Mouse (Mus musculus): ENCODE measurements around the gene Hmx1.

Hmx1 gene

DNA sequence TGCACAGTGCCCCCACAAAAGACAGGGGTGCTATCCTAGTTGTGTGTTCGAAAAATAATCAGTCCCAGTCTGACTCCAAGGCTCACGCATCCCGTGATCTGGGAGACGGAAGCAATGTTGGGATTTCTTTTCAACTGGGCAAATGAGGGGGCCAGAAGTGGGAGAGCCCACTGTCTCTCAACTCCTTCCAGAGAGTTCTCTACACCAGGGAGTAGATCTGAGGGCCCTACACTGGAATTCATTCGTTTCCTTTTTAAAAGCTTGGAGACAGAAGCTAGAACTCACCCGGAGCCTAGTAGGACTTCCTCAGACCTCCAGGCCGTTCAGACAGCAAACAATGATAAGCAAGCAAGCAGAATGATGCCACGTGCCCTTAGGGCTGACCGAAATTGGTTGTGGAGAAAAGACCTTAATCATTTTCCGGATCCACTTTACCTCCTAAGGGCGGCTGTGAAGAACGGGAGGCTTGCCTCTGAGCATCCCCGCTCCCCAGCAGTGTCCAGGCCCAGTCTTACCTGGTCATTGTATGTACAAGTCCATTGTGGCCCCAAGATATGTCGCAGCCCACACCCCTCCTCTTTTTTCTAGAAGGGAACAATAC lies 9.5 kb downstream of the Hmx1 start:
- no peak for DNase-seq

- no peak for DNase-seq
Measured at GRCm38 (mm10) chr5:35399061-35399460, 10.2 kb downstream of the Hmx1 start.

DNA sequence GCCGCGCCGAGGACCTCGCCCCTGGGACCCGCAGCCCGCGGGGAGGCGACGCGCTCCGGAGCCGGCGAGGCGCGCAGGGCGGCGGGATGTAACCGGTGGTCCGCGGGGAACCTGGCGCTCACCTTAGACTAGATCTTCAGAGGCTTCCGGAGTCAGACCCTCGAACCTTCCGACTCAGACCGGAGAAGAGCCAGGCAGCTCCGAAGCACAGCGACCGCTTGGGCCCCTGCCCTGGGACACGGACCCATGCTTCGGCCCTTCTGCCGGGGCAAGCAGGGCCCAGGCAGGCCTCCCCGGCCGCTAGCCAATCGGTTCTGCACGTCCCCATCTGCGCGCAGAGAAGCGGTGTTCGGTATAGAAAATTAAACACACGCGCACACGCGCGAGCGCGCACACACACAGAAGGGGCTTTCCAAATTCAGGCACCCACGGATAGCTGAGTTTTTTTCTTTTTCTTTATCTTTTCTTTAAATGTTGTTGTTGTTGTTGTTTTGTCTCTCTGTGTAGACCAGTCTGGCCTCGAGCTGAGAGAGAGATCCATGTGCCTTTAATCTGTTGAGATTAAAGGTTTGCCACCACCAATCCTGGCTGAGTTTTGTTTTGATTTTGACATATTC lies 10.9 kb downstream of the Hmx1 start:
- DNase-seq, result no peak

DNA sequence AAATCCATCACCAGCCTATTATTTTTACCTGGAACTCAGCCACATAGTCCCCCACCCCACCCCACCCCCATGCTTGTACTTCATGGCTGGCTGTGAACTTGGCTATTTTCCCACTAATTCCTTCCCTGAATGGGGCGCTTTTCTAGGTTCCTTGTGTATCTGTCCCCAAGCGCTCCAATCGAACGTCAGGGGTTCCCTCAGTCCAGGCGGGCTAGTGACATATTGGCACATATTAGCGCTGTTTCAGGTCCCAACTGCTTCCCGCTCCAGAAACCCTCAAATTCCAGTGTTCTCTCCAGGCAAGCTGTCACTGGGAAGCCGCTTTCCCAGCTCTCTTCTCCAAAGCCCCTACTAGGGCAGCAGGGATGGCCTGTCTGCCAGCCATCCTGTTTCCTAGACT lies 12.3 kb downstream of the Hmx1 start:
- DNase-seq, result no peak

- no peak for DNase-seq
Measured at GRCm38 (mm10) chr5:35407411-35407930, 18.6 kb downstream of the Hmx1 start.

GRCm38 (mm10) chr5:35411028-35411427 lies 22.1 kb downstream of the Hmx1 start:
- no peak for DNase-seq

DNA sequence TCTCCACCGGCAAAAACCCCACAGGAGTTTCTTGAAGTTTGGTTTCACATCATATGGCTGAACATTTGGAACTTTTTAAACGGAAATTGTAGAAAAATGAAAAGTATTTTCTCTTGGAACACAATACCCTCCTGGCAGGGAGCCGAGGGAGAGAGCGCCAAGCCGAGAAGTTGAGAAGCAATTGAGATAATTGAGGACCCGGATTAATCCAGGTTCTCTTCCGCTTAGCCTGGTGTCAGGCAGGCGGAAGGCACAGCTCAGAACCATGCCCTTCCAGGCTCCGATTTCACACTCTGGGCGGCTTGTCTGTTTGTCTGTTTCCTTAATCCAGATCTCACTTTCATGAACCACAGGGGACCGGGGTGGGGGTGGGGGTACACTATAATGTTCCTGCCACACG lies 23.9 kb downstream of the Hmx1 start:
- DNase-seq, result no peak

GRCm38 (mm10) chr5:35417707-35418106 lies 28.8 kb downstream of the Hmx1 start:
- no peak for DNase-seq

DNA sequence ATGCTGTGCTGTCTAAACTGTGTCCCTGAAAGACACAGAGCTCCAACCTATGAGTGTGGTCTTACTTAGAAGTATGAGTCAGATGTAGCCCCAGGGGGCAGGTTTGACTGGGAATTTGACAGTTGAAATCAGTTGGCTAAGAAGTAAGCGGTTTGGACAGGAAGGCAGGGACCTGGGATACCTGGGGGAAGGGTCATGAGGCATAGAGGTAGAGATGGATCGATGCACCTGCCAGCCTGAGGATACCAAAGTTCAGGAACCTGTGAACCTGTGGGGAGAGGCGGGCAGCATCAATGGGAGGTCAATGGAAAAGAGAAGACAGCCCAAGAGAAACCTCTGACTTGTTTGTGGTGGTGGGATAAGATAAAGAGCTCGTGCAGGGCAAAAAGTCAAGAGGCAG lies 32.7 kb downstream of the Hmx1 start:
- no peak for DNase-seq

GRCm38 (mm10) chr5:35425218-35425617 lies 36.3 kb downstream of the Hmx1 start:
- DNase-seq, result no peak

GRCm38 (mm10) chr5:35427901-35428300 lies 39.0 kb downstream of the Hmx1 start:
- DNase-seq, result no peak

DNA sequence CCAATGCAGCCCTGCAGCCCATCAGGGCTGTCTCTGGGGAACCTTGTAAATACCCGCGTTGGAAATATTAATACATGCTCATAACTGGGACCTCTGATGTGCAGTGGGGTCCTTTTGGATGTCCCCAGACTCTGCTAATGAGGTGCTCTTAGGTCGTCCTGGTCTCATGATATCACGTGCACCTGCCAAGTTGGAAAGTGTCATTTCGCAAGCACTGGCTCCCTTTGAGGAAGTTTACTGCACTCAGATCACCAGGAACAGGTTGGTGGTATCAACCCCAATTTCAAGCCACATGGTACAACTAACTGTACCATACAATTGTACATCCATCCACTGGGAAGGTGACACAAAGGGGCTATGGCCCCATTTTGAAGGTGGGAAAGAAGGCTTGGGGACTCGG lies 39.5 kb downstream of the Hmx1 start:
- no peak for DNase-seq

DNA sequence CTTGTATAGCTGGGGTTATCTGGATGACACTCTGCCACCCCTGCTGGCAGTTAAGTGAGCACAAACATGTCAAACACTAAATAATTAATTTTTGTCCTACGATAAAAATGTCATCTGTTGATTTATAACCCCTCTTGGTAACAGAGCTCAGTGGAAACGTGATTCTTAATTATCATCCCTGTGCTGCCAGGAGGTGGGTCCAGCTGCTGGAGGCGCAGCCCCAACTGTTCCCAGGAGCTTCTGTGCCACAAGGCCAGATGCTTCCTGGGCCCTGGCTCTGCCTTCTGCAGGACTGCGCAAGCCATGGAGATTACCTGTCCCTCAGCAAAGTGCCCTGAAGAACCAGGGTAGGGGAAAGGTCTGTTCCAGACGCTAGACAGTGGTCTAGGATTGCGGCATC lies 43.2 kb downstream of the Hmx1 start:
- no peak for DNase-seq

GRCm38 (mm10) chr5:35434038-35434437 lies 45.1 kb downstream of the Hmx1 start:
- DNase-seq, result no peak

DNA sequence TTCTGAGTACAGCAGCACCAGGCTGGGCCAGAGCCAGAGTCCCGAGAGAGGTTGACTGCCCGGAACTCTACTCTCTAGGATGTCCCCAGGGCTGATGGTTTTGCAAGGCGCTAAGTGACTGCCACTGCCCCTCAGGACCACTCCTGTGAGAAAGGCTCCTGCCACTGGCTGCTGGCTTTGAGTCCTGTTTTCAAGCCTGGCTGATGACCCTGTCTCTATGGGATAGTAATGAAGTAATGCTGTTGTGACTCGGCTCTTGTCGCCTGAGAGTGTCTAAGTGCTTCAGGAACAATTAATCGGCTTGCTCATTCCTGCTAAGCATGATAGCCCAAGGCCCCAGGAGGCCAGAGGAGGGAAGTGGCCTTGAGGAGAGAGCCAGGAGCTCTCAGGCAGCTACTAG lies 45.8 kb downstream of the Hmx1 start:
- DNase-seq, result no peak

GRCm38 (mm10) chr5:35438805-35439204 lies 49.9 kb downstream of the Hmx1 start:
- DNase-seq, result no peak

- no peak for DNase-seq
Measured at GRCm38 (mm10) chr5:35440459-35440858, 51.6 kb downstream of the Hmx1 start.

GRCm38 (mm10) chr5:35441411-35441810 lies 52.5 kb downstream of the Hmx1 start:
- no peak for DNase-seq

GRCm38 (mm10) chr5:35444731-35445130 lies 55.8 kb downstream of the Hmx1 start:
- no peak for DNase-seq

GRCm38 (mm10) chr5:35447656-35448443 lies 58.9 kb downstream of the Hmx1 start:
- peak in 1 of 2 experiments; percentile 3 for DNase-seq
